Mouse (Mus musculus): ENCODE data around the gene 1700034J05Rik.

The 1700034J05Rik gene

DNA sequence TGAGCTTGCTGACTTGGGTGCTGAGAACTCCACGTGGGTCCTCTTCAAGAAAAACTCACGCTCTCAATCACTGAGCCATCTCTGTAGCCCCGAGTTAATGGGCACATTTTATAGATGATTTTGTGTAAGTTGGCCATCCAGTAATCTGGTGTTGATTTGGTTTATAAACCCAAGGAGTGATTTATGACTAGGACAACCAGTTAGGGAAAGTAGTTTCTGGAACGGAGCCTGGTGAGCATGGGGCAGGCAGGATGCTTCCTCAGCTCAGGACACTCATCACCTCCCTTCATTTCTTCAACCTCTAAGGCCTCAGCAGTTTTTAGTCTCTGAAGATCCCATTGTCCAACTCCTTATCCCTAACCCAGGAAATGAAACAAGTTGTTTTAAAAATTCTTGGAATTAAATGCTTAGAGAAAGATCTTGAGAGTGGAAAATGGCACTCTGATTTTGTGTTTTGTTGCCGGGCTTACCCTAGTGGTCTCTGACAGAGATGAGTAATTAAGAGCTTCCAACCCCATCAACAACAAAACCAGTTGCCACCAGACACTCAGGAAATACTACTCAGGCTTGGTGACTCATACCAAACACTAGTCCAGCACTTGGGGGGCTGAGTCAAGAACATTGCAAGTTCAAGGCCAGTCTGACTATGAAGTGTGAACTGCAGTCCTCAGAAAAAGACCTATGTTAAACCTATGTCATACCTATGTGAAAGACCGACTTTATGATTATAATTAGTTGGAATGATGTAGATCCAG is 9.4 kb upstream of the 1700034J05Rik start:
- no peak for DNase-seq (ENCODE audit: low read depth, low spot score)

DNA sequence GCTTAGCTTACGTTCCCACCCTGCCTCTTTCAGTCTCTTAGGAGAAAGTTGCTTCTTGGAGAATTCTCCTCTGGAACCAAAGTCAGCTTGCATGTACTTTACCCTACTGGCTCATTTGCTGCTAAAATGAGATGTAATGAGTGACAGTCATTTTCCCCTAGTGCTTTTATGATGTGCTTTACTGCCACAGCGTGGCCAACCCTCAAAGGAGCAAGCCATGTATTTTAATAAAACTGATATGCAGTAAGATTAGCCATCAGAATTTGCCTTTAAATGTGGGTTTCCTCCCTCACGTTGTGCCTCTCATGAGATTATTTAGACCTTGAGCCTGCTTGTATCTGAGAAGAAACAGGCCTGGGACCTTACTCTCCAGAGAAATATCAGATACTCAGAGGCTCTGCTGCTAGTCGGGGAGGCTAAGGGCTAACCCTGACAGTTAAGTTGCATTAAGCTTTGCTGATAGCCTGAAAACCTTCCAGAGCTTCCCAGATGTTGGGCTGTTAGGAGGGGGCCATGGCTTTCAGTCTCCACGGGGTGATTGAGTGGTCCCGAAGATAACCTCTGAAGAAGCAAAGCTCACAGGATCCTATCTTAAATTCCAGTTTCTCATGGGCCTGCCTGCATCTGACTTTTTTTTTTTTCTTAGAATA is 7.7 kb upstream of the 1700034J05Rik start:
- no peak for DNase-seq (ENCODE audit: low read depth, low spot score)

DNA sequence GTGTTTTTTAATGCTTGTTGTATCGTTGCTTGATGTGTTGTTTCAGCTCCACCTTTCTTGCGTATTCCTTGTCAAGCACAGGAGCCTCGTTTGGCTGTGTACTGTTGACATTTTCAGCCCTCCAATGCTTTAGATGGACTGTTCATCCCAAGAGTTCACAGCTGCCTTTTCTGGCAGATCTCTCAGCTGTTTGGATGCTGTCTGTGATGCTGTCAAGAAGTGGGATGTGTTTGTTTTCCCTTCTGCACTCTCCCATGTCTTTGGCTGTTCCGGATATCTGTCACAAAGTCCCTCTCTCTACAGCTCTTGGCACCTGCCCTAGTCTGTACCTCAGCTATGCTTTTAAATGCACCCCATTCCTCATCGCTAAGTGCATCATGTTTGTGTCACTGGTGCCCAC is 6.7 kb upstream of the 1700034J05Rik start:
- DNase-seq (ENCODE audit: low read depth, low spot score), result no peak

DNA sequence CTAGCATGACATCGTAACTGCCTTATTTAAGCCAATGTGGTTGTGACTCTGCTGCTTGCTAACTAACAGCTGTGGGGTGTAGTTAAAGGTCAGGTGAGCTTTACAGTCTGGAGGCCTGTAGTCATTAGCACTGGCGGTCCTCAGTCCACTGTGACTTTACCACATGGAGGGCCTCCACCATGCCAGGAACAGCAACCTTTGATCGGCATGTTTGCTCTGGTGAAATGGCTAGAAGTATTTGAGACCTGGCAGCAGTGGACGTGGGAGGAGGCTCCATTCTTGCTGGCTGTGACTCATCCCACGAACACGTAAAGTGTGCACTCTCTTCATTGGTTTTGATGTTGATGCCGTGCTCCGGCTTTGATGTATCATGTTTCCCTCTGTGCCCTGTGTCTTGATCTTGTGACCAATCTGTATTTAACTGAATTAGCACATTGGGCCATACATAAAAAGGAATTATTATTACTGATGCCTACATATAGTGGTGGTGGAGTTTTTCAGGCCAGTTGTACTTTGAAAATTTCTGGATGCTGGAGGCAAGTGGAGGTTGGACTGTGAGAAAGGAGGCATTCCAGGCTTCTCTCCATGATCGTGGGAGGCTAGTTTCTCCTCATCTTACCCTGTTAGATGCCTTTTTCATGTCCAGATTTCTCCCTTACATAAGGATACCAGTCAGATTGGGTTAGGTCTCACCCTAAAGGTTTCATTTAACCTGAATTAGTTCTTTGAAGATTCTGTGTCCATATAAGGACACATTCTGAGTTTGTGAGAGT is 5.9 kb upstream of the 1700034J05Rik start:
- no peak for DNase-seq (ENCODE audit: low read depth, low spot score)

DNA sequence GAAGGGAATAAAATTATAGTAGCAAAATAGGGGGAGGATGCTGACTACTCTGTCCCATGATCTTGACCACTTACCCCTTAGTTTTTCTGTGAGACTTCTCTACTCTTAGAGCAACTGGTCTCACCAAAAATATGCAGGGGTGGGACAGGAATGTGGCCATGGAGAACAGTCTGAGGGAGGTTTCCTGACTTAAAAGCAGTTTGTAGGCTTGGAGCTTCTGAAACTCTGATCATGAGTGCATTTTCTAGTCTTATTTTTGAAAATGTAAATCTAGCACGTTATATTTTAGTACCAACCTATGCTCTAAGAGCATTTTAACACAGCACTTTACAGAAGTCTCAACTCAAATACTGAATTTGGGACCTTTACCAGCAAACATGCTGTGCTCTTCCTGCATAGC is 4.5 kb upstream of the 1700034J05Rik start:
- no peak for DNase-seq (ENCODE audit: low read depth, low spot score)

DNA sequence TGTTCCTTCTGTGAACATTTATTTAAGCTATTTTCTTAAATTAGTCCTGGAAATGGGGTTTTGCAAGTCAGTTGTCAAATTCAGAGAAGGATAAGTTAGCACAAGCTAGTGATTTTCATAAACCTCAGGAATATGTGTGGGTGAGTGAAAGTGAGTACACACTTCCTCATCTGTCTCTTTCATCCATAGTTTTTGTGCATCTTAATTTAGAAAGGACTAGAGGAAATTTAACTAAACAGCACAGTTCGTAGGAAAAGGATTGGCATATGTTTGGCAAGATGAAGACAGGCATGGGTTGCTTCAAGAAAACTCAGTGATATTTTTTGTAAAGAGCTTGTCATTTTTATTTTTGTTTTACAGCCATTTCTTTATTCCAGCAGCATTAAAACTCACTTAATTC is 2.7 kb upstream of the 1700034J05Rik start:
- DNase-seq (ENCODE audit: low read depth, low spot score), result no peak

DNA sequence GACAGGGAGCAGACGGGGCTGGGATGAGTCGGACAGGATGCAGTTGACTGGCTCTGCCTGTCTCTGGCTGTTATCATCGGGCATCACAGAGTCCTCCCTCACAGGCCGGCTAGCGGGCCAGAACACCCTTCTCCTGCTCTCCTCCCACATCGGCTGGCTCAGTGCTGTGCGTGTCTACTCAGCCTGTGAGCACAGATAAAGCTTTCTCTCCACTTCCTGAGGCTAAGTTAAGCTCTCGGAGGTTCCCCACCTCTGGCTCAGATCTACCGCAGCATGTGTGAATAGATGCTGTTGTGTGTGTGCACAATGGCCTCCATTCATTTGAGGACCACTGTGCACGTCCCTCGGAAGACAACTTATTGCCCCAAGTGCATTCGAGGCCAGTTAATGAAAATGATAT is 1.7 kb upstream of the 1700034J05Rik start:
- no peak for DNase-seq (ENCODE audit: low read depth, low spot score)

DNA sequence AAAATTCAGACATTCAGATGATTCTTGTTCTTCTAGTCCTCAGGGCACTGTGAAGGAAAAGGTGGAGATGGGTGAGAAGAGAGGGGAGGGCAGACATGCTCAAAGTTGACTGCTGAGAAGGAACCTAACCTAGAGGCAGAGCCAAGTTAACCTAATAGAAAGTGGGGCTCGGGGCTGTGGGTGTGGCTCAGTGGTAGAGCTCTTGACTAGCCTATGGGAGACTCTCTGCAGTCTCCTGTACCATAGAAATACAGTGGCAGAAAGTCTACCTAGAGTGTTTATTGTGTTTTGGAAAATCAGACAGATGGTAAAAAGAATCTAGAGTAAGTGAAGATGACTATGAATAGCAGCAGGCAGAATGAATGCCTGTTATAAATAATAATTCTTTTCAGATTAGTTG is 1.3 kb upstream of the 1700034J05Rik start:
- no peak for DNase-seq (ENCODE audit: low read depth, low spot score)

DNA sequence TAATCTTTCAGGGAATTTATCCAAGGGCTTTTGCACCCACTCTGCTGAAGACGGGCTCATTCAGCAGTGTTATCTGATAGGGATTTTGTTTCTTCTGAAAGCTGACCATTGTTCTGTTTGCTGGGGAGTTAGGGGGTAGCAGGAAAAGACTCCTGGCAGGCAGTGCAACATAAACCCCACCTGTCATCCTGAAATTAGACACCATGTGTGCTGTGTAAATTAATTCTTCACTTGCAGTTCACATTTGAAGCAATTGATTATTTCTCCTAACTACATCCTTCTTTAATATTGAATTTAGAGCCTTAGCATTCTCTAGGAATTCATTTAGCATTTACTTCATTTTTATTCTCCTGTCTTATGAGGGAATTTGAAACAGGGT is 3.8 kb downstream of the 1700034J05Rik start:
- DNase-seq (ENCODE audit: low read depth, low spot score), result no peak

DNA sequence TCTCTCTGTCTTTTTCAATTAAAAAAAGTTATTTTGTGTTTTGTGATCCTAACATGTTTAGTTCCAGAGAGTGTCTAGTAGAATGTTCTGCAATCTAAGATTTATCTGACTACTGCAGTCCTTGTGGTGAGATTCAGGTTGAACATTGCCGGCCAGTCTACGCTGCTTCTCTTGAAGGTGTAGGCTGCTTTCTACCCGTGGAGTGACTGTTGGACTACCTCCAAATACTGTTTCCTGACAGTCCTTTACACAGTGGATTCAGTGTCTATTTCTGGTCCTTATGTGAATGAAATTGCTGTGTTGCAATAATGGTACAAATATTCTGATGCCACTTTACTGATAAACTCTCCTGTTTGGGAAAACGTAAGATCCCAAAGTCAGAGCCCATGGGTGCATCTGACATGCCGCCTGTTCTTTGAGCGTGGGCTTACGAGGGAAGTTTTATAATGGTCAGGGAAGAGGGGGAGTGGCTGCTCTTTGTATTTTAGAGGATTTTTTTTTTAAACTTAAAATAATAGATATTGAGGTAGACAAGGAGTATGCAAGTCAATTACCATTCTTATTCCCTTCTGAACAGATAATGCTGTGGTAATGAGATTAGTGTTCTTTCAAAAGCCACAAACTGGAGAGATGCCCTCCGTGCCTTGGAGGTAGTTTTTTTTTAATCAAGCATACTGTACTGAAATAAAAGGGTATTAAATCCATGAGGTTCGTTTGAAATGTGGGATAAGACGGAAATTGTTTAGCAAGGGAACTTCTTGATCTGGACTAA is 4.4 kb downstream of the 1700034J05Rik start:
- no peak for DNase-seq (ENCODE audit: low read depth, low spot score)

DNA sequence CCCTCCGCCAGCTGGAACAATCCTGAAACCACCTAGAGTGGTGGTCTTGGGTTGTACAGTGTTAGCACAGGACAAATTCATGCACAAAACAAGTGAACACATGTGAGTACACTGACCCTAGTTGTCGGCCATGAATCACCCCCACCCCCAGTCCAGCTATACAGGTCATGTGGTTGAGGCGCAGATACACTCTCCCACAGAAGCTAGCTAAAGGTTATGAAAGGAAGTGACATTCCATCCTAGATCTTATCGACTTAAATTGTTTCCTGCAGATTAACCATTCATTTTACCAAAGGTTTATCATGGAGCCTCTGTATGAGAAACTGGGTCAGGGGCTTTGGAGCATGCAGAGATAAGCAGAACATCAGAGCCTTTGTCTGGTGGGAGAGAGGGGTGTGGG is 7.0 kb downstream of the 1700034J05Rik start:
- DNase-seq (ENCODE audit: low read depth, low spot score), result no peak

DNA sequence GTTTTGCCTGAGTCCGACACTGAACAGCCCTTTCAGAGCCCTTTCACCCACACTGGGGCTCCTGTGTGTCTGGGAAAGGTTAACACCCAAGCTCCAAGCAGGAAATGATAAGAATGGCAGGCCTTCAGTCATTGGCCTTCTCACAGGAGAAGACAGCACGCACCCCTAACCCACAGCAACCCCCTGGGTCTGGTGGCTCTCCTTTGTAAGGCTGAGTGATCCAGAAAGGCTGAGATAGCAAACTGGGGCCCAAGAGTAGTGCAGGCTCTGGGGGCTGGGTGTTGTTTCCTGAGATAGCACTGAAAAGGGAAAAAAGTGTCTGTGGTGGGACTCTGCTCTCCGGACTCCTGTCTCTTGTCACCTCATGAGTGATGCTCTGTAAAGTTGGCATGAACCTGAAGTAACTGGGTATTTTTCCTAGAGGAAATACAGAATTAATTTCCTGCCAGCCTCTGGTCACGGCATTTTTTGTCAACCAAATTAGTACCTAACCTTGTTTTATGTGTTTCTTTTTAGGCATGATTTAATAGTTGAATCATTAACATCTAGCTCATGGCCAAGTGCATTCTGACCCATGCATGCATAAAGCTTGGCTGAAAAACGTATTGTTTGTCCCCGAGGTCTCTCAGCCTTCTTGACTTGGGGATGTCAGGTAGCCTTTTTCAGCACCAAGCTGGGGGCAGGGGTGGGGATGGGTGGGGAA is 7.7 kb downstream of the 1700034J05Rik start:
- DNase-seq (ENCODE audit: low read depth, low spot score), result no peak

DNA sequence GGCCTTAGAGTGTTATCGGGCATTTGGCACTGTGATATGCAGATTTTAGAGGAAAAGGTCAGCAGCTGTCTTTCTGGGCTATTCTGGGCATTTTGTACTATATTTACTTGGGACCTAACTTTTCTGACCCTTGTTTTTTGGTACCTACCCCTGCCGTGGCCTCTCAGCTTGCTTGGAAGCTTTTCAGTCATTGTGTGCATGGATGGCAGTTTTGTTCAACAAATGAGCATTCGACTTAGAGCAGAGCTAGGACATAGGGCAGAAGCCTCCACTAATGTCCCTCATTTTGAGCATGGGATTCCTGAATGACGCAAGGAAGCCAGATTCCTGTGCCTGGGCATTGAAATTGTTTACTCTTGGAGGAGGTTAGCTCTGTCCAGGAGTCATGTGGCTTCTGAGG is 9.4 kb downstream of the 1700034J05Rik start:
- no peak for DNase-seq (ENCODE audit: low read depth, low spot score)

DNA sequence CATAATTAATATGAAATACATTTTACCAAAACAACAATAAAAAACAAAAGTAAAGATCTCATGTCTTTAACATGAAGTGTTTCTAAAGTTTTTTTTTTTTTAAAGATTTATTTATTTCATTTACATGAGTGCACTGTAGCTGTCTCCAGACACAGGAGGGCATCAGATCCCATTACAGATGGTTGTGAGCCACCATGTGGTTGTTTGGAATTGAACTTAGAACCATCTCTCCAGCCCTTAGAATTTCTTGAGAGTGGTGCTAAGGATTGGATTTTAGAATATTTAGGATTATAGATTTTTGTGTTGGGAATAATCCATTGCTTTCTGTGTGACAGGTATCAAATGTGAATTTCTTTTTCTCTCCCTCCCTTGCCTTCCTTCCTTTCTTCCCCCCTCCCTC is 10.2 kb downstream of the 1700034J05Rik start:
- no peak for DNase-seq (ENCODE audit: low read depth, low spot score)

DNA sequence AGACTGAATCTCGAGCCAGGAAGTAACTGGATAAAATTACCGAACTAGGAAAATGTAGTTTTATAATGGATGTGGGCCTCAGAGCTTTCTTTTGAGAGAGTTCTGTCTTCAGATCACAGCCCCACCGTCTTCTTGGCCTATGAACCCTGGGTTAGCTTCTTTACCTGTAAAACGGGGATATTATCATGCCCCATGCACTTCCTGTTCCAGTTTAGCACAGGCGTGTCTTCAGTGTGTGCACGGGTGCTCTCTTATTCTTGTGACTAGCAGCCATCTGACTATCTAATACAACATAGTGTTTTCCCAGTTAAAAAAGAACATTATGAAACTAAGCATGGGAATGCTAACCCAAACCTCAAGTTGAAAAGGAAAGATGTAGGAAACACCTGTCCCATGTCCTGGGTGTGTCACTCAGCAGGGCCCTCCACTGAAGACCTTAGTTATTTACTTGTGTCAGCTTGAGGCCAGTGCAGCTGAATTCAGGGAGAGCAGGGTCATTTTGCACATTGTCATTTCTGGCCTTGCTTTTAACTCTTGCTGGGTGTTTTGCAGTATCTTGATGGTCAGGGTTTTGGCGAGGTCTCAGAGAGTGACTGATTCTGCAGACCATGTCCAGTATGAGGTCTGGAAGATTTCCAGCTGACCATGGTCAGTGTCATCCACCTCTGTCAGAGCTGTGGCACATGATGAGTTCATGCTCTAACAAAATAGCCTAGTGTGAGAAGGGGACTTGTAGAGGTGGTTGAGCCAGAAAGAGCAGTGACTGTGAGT is 12.5 kb downstream of the 1700034J05Rik start:
- no peak for DNase-seq (ENCODE audit: low read depth, low spot score)

DNA sequence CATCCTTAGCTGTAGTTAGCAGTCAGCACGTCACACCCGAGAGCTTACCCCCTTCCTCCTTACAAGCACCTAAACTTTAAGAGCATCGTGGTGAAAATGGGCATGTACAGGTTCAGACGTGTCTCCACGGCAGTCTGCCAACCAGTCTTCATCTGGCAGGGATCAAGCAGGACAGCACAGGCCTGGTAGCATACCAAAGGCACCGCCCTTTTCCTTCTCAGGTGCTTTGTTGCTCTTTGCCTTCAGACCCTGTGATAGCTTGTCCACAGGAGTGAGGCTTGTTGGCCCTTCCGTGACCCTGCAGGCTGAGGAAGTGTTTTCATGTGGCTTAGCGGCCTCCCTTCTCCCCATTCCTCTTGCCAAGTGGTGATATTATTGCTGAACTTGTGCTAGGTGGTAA is 15.2 kb downstream of the 1700034J05Rik start:
- no peak for DNase-seq (ENCODE audit: low read depth, low spot score)

DNA sequence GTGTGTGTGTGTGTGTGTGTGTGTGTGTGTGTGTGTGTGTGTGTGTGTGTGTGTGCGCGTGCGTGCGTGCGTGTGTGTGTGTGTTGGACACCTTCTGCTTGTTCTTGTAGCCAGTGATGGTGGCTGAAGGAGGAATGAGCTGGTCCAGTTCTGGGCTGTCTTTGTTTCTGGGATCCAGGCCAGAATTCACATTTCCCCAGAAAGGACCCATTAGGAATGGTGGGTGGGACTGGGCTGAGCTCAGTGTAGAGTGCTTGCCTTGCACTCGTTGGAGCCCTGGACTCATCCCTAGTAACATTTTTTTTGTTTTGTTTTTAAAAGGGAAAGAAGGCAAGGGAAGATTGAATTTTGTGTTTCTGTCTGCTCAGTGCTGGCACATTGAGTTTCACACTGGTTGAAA is 18.3 kb downstream of the 1700034J05Rik start:
- no peak for DNase-seq (ENCODE audit: low read depth, low spot score)

DNA sequence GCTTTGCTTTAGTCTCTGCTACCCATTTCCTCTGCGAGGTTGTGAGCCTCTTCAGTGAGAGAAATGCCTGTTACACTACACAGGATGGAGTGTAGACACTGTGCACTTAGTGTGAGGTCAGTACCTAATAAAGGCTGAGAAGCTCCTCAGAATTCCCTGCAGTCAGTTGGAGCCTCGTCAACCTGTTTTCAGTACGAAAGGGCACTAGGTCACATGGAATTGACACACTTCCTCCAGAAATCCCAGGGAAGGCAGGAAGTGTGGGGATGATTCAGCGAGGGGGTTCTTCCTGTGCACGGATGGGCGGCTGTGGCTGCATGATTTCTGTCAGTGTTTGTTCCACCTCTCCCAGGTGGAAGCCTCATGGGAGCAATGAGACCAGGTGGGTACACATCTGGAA is 21.1 kb downstream of the 1700034J05Rik start:
- DNase-seq (ENCODE audit: low read depth, low spot score), result no peak

DNA sequence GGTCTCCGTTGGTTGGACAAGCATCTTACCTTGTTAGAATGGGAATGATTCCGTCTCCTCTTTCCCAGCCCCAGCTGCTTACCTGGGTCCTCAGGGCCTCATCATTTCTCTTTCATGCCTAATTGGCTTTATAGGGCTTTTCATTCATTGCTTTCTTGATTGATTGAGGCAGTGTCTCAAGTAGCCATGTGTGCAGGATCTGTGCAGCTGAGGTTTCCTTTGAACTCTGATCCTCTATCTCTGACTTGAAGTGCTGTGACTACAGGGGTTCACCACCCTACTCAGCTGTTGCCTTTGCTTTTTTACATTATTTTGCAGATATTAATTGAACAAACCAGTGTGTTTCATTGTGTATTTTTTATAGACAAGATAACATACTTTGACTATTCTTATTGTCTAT is 25.2 kb downstream of the 1700034J05Rik start:
- DNase-seq (ENCODE audit: low read depth, low spot score), result no peak

DNA sequence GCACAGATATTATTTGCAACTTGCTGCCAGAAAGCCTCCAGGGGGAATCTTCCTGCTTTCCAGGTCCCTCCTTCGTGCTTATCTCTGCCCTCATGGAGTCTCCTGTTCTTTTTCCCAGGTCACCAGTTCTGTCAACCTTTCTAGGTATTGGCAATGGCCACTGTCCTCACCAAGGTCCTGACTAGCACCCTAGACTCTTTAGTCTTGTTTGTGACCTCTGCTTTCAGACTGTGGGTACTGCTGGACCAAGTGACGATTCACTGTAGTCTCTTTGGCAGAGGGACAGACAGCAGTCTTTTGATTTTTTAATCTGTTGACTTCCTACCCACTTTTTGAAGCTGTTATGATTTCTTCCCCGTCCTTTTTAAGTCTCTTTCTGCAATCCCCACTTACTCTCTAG is 26.1 kb downstream of the 1700034J05Rik start:
- no peak for DNase-seq (ENCODE audit: low read depth, low spot score)

Data from A20 (cell line).